Mouse (Mus musculus) left cerebral cortex, adult 2 months (tissue): ENCODE data around the gene Dnajc19. TPM values are rescaled to one million over a fixed set of nuclear protein-coding genes. Genes with fewer than 3 reads are reported as not detected.

Experiments used
- DNase-seq, 2 experiments: peaks; one replicate each; pipeline ENCODE4 v3.0.0; 2021 to 2022; ENCODE audit warnings: low spot score in 2 of 2, mixed read lengths in 1 of 2; ENCODE audit errors: extremely low spot score in 1 of 2
- H3K27ac ChIP-seq: fragments of 200-600 bp; 2 replicates; pipeline ENCODE4 v1.8.1; 2022
- H3K4me3 ChIP-seq: fragments of 200-600 bp; 2 replicates; pipeline ENCODE4 v1.8.1; 2022
- CTCF ChIP-seq: fragments of 200-600 bp; IDR thresholded peaks from 2 replicates; pipeline ENCODE4 v1.8.1; 2022; ENCODE audit warnings: antibody characterized with exemption, mild to moderate bottlenecking, moderate library complexity
- intact Hi-C: fragments of 180-260 bp; cut with DNase I; formaldehyde crosslinking; loops from one replicate; pipeline ENCODE4 v1.15.1; 2025
- long read RNA-seq, 2 experiments: library from polyadenylated mRNA; stranded (forward); transcript quantifications; one replicate each; pipeline ENCODE4 v2.0.0; 2021; ENCODE audit warnings: borderline mapping rate in 2 of 2
- total RNA-seq, 2 experiments: library from RNA; stranded (reverse); gene quantifications; 2 replicates each; pipeline ENCODE4 v1.2.3; 2021

Gene Dnajc19
- total RNA-seq = 10 to 100 TPM; 39.9 to 48.8 TPM
- long read RNA-seq, experiment 1, transcript Dnajc19-202 (6 exons, 659 nt) = major isoform, 21 of 27 reads
- long read RNA-seq, experiment 1, partial matches to known transcripts = 3 of 27 reads
- long read RNA-seq, experiment 1, other reads (novel, unspliced or antisense) = 1 of 27 reads
- long read RNA-seq, experiment 2, transcript Dnajc19-202 (6 exons, 659 nt) = major isoform, 20 of 34 reads
- long read RNA-seq, experiment 2, partial matches to known transcripts = 2 of 34 reads
- long read RNA-seq, experiment 2, other reads (novel, unspliced or antisense) = 6 of 34 reads

- peak; percentile 95 to 96 for DNase-seq
- no peak for TF ChIP-seq CTCF
- H3K4me3 ChIP-seq = peak within 1 kb of the TSS; percentile 65
- peak within 1 kb of the TSS; percentile 78 for H3K27ac ChIP-seq
- intact Hi-C loops = loop anchor here (1.0 to 10.0 kb wide), 3 partner anchors 117 to 1404 kb away; no protein-coding TSS in a partner anchor
These were observed at the start of gene Dnajc19 for GRCm38 (mm10) chr3:34080900-34081662. Dnajc19 (minus strand) TSS chr3:34081321.

DNA sequence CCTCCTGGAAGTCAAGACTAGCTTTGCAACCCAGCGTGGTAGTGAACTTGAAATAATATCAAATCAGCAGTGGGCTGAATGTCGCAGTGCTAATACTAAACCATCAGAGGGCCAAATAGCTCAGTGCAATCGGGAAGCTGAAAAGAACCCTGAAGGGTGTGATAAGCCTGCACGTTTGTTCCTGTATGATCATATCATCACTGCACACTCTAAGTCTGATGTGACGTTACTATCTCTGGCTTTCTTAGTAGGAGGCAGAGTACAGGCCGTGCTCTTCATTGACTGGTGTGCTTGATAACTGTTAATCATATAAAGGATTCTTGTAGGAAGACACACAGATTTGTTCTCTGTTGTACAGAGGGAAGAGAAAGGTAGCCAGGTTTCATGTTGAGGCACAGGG, 48.8 kb upstream of the Dnajc19 start:
- DNase-seq = no peak
- H3K4me3 ChIP-seq = no peak overlapping the region
- intact Hi-C loops = no loop called here
- TF ChIP-seq CTCF = no peak
- H3K27ac ChIP-seq = no peak overlapping the region

GRCm38 (mm10) chr3:34121311-34121710, 40.2 kb upstream of the Dnajc19 start:
- intact Hi-C loops = no loop called here
- no peak for DNase-seq
- no peak overlapping the region for H3K4me3 ChIP-seq
- H3K27ac ChIP-seq = no peak overlapping the region
- no peak for TF ChIP-seq CTCF

GRCm38 (mm10) chr3:34120791-34121190, 39.7 kb upstream of the Dnajc19 start:
- DNase-seq = no peak
- H3K4me3 ChIP-seq = no peak overlapping the region
- H3K27ac ChIP-seq = no peak overlapping the region
- TF ChIP-seq CTCF = no peak
- intact Hi-C loops = no loop called here

- no peak overlapping the region for H3K27ac ChIP-seq
- intact Hi-C loops = no loop called here
- no peak for DNase-seq
These were observed 38.7 kb upstream of the Dnajc19 start for GRCm38 (mm10) chr3:34119869-34120268.

GRCm38 (mm10) chr3:34115806-34116205, 34.7 kb upstream of the Dnajc19 start:
- intact Hi-C loops = no loop called here
- no peak overlapping the region for H3K4me3 ChIP-seq
- TF ChIP-seq CTCF = no peak
- H3K27ac ChIP-seq = peak overlapping the region; percentile 16; the same call in 1 of the 2 replicates
- no peak for DNase-seq

More at GRCm38 (mm10) chr3:34119869-34120268, 38.7 kb upstream of the Dnajc19 start:
- TF ChIP-seq CTCF = no peak
- H3K4me3 ChIP-seq = no peak overlapping the region

DNA sequence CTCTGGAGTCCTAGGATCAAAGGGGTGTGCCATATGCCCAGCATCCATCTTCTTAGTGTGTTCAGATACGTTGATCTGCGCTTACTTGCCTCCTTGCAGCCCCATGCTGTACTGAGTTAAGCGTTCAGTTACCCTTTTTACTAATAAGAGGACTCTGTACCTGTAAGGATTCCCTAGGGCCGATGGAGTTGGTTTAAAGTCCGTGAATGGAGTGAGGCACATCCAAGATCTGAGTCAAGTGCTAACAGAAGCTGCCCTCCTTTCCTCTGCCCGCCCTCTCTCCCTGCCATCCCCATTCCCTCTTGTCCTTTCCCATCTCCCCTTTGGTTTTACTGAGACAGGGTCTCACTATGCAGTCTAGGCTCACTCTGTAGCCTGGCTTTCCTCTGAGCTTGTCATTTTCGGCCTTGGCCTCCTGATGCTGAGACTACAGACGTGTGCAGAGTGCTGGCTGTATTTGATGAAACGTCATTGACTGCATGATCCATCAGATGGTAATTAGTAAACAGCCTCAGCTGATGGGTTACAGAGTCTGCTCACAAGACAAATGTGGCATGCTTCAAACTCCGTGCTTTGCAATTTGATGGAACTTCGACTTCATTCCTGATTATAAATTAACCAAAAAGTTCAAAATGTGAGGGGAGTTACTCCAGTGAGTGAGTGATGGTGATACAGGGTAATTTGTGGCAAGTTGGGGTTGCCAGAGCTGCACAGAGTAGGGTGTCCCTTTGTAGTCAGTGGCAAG, 31.0 kb upstream of the Dnajc19 start:
- no peak for TF ChIP-seq CTCF

DNA sequence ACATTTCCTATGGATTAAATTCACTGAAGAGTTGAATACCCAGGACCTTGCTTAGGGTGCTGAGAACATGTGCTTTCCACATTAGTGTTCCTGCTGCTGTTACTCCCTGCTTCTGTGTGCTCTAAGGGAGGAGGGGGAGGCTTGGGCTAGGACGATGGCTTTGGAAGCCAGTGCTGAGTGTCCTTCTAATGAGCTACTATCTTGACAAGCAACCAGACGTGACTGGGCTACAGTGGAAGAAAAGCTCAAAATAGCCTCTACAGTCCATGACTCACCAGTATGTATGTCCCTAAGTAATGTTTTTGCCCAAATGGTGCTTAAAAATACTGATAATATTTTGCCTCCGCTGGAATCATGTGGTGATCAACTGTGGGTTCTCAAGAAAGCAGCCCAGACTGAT, 26.5 kb upstream of the Dnajc19 start:
- no peak for TF ChIP-seq CTCF
- no peak overlapping the region for H3K27ac ChIP-seq
- no peak overlapping the region for H3K4me3 ChIP-seq
- intact Hi-C loops = loop anchor here (5.0 to 10.0 kb wide), 2 partner anchors 90 to 537 kb away; no protein-coding TSS in a partner anchor
- DNase-seq = no peak

More for the DNA sequence above, 31.0 kb upstream of the Dnajc19 start:
- DNase-seq = no peak
- Histone ChIP-seq H3K4me3 (no peak overlapping the region), H3K27ac (no peak overlapping the region)
- intact Hi-C loops = no loop called here

DNA sequence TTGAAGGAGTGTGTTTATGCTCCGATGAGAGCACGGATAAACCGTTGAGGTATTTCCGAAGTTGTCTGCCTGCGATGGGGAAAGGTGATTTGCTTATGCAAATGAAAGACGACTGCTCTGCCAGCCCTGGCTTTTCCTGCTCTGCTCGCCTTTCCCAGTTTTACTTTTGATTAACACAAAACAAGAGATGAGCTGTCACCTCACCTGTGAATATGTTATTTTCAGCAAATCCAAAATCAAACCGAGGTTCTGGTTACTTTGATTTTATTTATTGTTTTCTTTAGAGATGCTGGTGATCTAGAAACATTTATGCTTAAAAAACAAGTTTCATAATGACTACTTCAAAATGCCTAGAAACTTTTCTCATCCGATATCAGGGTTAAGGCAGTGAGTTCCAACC, 25.3 kb upstream of the Dnajc19 start:
- no peak for TF ChIP-seq CTCF
- H3K4me3 ChIP-seq = no peak overlapping the region
- intact Hi-C loops = loop anchor here (5.0 to 10.0 kb wide), 2 partner anchors 91 to 538 kb away; no protein-coding TSS in a partner anchor
- H3K27ac ChIP-seq = no peak overlapping the region
- no peak for DNase-seq

- no peak for DNase-seq
- no peak for TF ChIP-seq CTCF
- no peak overlapping the region for H3K4me3 ChIP-seq
- intact Hi-C loops = loop anchor here (10.0 kb wide), 1 partner anchor 541 kb away; no protein-coding TSS in a partner anchor
- H3K27ac ChIP-seq = peak overlapping the region; percentile 36; the same call in 1 of the 2 replicates
These were observed 23.0 kb upstream of the Dnajc19 start for GRCm38 (mm10) chr3:34103902-34104672.

DNA sequence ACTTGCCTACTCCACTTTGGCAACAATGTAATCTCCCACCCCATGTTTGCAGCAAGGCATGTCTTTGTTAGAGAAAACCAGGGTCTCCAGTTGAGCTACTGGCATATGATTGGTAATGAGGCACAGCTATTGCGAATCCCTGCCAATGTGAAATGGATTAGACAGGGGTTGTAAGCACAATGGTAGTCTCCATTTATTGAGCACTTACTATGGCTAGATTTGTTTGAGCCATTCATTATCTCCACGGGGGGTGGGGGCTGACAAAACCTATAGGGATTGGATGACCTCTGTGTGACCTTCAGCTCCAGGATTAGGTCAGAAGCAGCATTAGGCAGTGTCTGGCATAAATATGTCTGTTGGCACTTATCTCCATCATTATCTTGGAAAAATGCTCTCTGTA, 21.8 kb upstream of the Dnajc19 start:
- no peak overlapping the region for H3K27ac ChIP-seq
- no peak for TF ChIP-seq CTCF

More for the DNA sequence above, 21.8 kb upstream of the Dnajc19 start:
- no peak for DNase-seq
- no peak overlapping the region for H3K4me3 ChIP-seq
- intact Hi-C loops = loop anchor here (10.0 kb wide), 1 partner anchor 542 kb away; no protein-coding TSS in a partner anchor
